Mouse (Mus musculus): Measurements from ENCODE around the gene Dmrt3.

DNA sequence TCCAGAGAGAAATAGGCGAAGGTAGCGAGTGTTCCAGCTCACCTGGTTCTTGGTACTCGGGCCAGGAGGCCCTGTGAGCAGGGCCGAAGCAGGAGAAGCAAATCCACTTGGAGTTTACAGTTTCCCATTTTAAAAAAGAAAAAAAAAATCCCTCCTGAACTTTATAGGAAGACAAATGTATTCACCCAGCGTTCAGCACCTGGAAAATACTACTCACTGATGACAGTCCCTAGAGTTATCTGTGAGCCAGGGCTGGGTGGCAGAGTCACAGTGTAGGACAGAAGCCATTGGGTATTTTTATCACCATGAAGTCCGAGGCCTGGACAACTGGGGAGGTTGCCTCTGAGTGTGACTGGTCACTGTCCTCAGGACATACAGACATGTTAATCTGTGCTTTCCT lies 31.7 kb downstream of the Dmrt3 start:
- TF ChIP-seq CTCF (IDR thresholded peaks at IDR 0.05; ENCODE audit: low read depth, low read length), result no peak
- no peak for TF ChIP-seq POLR2A (IDR thresholded peaks at IDR 0.05; ENCODE audit: insufficient read depth, low read length)
- TF ChIP-seq EP300 (IDR thresholded peaks at IDR 0.05; ENCODE audit: insufficient read depth, low read depth, low read length), result no peak
